Mouse (Mus musculus) forebrain, embryonic 16.5 days (tissue): ENCODE measurements at regions not wholly inside any gene's neighbourhood (a gene's known extent, or its start where the extent isn't known, plus 50 kb on each side); places are given as distances from the start of the nearest gene placed in this dataset.
A peak's percentile ranks its signal among the peaks of the same experiment; 100 is the strongest.

Experiments
- ATAC-seq: fragments of 200-750 bp; cut with Nextera tagmentation; 2 replicates; pipeline ENCODE4 v1.8.0; 2017; ENCODE audit warnings: mild to moderate bottlenecking, moderate library complexity
- H3K27ac ChIP-seq: fragments of 300-500 bp; sonication (generic); 2 replicates; pipeline ENCODE4 v1.5.1; 2014; ENCODE audit warnings: low read length, control low read depth
- H3K27me3 ChIP-seq: fragments of 300-500 bp; sonication (generic); replicated peaks from 2 replicates; pipeline ENCODE4 v1.6.1; 2014; ENCODE audit warnings: low read length; ENCODE audit not compliant: control insufficient read depth, insufficient read depth
- H3K36me3 ChIP-seq: fragments of 300-500 bp; sonication (generic); 2 replicates; pipeline ENCODE4 v1.6.1; 2014; ENCODE audit not compliant: control insufficient read depth, insufficient read depth
- H3K4me1 ChIP-seq: fragments of 300-500 bp; sonication (generic); replicated peaks from 2 replicates; pipeline ENCODE4 v1.6.1; 2014; ENCODE audit warnings: low read length; ENCODE audit not compliant: control insufficient read depth, insufficient read depth
- H3K4me2 ChIP-seq: fragments of 300-500 bp; sonication (generic); 2 replicates; pipeline ENCODE4 v1.6.1; 2014; ENCODE audit warnings: mild to moderate bottlenecking, low read length, control low read depth
- H3K4me3 ChIP-seq: fragments of 300-500 bp; sonication (generic); replicated peaks from 2 replicates; pipeline ENCODE4 v1.5.1; 2014; ENCODE audit warnings: mild to moderate bottlenecking, low read length, control low read depth
- H3K9ac ChIP-seq: fragments of 300-500 bp; sonication (generic); replicated peaks from 2 replicates; pipeline ENCODE4 v1.6.1; 2014; ENCODE audit warnings: low read depth, low read length, control low read depth
- H3K9me3 ChIP-seq: fragments of 300-500 bp; sonication (generic); 2 replicates; pipeline ENCODE4 v1.6.1; 2016; ENCODE audit warnings: low read length; ENCODE audit not compliant: control insufficient read depth
- WGBS: fragments of 180-500 bp; shearing (Covaris S2); extraction: QIAGEN DNeasy Blood & Tissue Kit; methylation state at CpG from one replicate; pipeline ENCODE4 v1.1.7; 2014; 5-methylcytosine and 5-hydroxymethylcytosine counted together

DNA sequence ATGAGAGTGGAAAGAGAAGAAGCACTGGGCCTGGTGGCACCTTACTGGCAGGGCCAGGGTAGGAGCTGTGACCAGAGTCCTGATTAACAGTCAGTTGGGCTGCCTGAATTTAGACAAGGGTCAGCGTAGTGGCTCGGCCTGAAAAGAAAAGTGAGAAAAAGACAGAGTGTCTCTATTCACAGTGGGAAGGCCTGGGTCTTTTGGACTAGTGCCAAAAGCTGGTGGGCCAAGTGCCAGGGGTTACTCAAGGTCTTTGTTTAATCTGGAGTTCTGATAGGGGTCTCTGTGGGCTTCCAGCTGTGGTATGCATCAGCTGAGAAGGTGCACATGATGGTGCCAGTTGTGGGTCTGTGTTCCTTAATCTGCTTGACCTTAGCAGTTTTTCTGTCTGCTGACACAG, 2129.4 kb upstream of the Pcdh20 start:
- 0 out of 2 replicates have a peak, but pooled peaks have one; percentile 43 for ATAC-seq
- Histone ChIP-seq H3K4me2 (no peak overlapping the region), H3K9me3 (no peaks in the 10 kb centered on the region), H3K4me1 (peaks cover 5% of the 10 kb centered on the region), H3K27ac (no peak overlapping the region), H3K36me3 (no peaks in the 10 kb centered on the region), H3K9ac (no peak overlapping the region), H3K4me3 (no peak overlapping the region), H3K27me3 (no peaks in the 10 kb centered on the region)
- WGBS = 14% methylated on average over 2 of the region's 2 CpGs
